Mouse (Mus musculus): Measurements from ENCODE around the gene Slc5a1. TPM values are rescaled to one million over a fixed set of nuclear protein-coding genes. Genes with fewer than 3 reads are reported as not detected.

Gene Slc5a1
- polyA plus RNA-seq, 1 experiment from 2014 or later, result not detected

DNA sequence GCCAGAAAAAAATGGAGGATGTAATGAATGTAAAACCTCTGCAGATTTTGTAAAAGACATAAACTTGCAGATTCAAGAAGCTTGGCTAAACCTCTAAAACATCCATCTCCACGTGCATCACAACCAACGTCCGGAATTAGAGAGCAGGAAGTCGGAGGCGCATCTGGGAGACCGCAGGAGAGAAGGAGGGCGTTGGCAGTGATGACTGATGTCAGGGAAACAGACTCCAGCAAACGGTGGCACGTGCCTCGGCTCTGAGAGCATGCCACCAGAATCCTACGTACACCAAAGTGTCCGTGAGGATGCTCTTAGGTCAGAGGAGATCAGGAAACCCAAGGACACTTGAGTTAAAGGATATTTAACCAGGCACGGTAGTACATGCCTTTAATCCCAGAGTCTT is 97.7 kb downstream of the Slc5a1 start:
- Histone ChIP-seq H3K36me3 (no peaks in the 10 kb centered on the region), H3K27ac (no peak overlapping the region), H3K9me3 (no peaks in the 10 kb centered on the region), H3K4me3 (no peak overlapping the region), H3K4me1 (replicated peaks) (peaks cover 4% of the 10 kb centered on the region), H3K27me3 (ENCODE audit: insufficient read depth, poor library complexity, severe bottlenecking) (peaks cover 6% of the 10 kb centered on the region; the same call in 1 of the 2 replicates)
- DNase-seq (ENCODE audit: low spot score), result no peak
- 71% methylated on average over 13 of the region's 13 CpGs for WGBS

- peaks cover 6% of the 10 kb centered on the region for H3K4me1 ChIP-seq (replicated peaks)
- no peaks in the 10 kb centered on the region for H3K9me3 ChIP-seq
- no peak for DNase-seq (ENCODE audit: low spot score)
- H3K4me3 ChIP-seq, result no peak overlapping the region
- 89% methylated on average over 13 of the region's 13 CpGs for WGBS
- peaks cover 6% of the 10 kb centered on the region; the same call in 1 of the 2 replicates for H3K27me3 ChIP-seq (ENCODE audit: insufficient read depth, poor library complexity, severe bottlenecking)
- H3K36me3 ChIP-seq, result no peaks in the 10 kb centered on the region
- no peak overlapping the region for H3K27ac ChIP-seq
These were observed 98.6 kb downstream of the Slc5a1 start for GRCm38 (mm10) chr5:33202516-33203170.

DNA sequence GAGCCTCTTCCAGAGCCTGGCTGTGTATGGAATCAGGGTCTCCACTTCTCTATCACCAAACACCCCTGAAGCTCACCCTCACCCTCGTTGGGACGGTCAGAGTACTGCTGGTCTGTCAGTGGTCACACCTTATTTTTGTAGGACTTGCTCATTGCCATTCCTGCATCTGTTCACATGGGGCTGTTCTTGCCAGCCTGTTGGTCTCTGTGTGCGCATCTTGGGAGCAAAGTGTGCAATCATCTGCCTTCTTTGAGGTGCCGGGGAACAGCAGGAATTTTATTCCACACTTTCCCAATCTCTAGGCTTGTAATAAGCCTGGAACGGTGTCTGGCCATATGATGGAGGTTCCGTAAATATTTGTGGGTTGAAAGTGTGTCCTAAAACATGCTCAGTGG is 99.1 kb downstream of the Slc5a1 start:
- Histone ChIP-seq H3K4me1 (replicated peaks) (peaks cover 6% of the 10 kb centered on the region), H3K27ac (no peak overlapping the region), H3K36me3 (no peaks in the 10 kb centered on the region), H3K27me3 (ENCODE audit: insufficient read depth, poor library complexity, severe bottlenecking) (peaks cover 6% of the 10 kb centered on the region; the same call in 1 of the 2 replicates), H3K4me3 (no peak overlapping the region), H3K9me3 (no peaks in the 10 kb centered on the region)
- 85% methylated on average over 6 of the region's 6 CpGs for WGBS
- DNase-seq (ENCODE audit: low spot score), result no peak

GRCm38 (mm10) chr5:33203691-33204242 is 99.7 kb downstream of the Slc5a1 start:
- WGBS, result 18% methylated on average over 9 of the region's 9 CpGs
- Histone ChIP-seq H3K27ac (no peak overlapping the region), H3K27me3 (ENCODE audit: insufficient read depth, poor library complexity, severe bottlenecking) (peaks cover 6% of the 10 kb centered on the region; the same call in 1 of the 2 replicates), H3K9me3 (no peaks in the 10 kb centered on the region), H3K36me3 (no peaks in the 10 kb centered on the region), H3K4me1 (replicated peaks) (peaks cover 6% of the 10 kb centered on the region), H3K4me3 (peak overlapping the region; percentile 26)
- DNase-seq (ENCODE audit: low spot score), result peak; percentile 88

GRCm38 (mm10) chr5:33204284-33204683 is 100.3 kb downstream of the Slc5a1 start:
- WGBS, result 82% methylated on average over 7 of the region's 7 CpGs
- Histone ChIP-seq H3K36me3 (no peaks in the 10 kb centered on the region), H3K4me3 (no peak overlapping the region)

GRCm38 (mm10) chr5:33206328-33206727 is 102.3 kb downstream of the Slc5a1 start:
- Histone ChIP-seq H3K36me3 (no peaks in the 10 kb centered on the region), H3K4me3 (no peak overlapping the region), H3K27ac (no peak overlapping the region), H3K9me3 (no peaks in the 10 kb centered on the region), H3K27me3 (ENCODE audit: insufficient read depth, poor library complexity, severe bottlenecking) (peaks cover 6% of the 10 kb centered on the region; the same call in 1 of the 2 replicates), H3K4me1 (replicated peaks) (peaks cover 6% of the 10 kb centered on the region)
- no peak for DNase-seq (ENCODE audit: low spot score)
- 93% methylated on average over 7 of the region's 7 CpGs for WGBS

More at GRCm38 (mm10) chr5:33204284-33204683, 100.3 kb downstream of the Slc5a1 start:
- DNase-seq (ENCODE audit: low spot score), result no peak
- Histone ChIP-seq H3K4me1 (replicated peaks) (peaks cover 6% of the 10 kb centered on the region), H3K9me3 (no peaks in the 10 kb centered on the region), H3K27ac (no peak overlapping the region), H3K27me3 (ENCODE audit: insufficient read depth, poor library complexity, severe bottlenecking) (peaks cover 6% of the 10 kb centered on the region; the same call in 1 of the 2 replicates)

GRCm38 (mm10) chr5:33207136-33207535 is 103.1 kb downstream of the Slc5a1 start:
- H3K27ac ChIP-seq, result no peak overlapping the region
- H3K4me3 ChIP-seq, result no peak overlapping the region
- DNase-seq (ENCODE audit: low spot score), result no peak
- H3K36me3 ChIP-seq, result no peaks in the 10 kb centered on the region
- H3K9me3 ChIP-seq, result no peaks in the 10 kb centered on the region
- H3K4me1 ChIP-seq (replicated peaks), result peaks cover 6% of the 10 kb centered on the region
- H3K27me3 ChIP-seq (ENCODE audit: insufficient read depth, poor library complexity, severe bottlenecking), result peaks cover 6% of the 10 kb centered on the region; the same call in 1 of the 2 replicates
- WGBS, result 57% methylated on average over 9 of the region's 9 CpGs

DNA sequence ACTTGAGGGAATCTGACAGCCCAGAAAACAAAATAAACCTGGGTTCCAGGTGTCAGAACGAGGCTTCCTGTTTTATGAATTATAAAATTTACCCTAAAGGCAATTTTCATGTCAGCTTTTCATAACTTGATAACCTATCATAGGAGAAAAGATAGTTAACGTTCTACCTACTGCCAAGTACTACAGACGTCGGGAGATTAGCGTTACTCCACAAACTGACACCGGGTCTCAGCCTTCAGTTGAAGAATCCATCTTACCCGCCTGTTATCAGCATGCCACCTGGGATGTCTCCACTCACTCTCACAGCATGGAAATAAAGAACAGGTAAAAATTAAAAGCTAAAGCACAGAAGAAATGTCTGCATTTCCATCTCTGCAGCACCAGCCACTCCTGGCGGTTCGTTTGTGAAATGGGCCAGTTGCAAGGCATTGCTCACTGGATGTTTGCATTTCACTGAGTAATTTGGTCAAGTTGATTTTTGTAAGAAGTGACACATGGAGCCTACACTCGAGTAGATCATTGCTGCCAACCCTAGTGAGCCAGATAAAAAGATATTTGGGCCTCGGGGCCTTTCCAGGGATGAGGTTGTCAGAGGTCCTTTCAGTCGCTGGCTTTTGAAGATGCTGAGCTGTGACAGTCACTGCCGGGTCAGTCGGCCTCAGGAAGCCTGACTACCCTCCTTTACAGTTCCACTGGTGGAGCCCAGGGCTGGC is 104.7 kb downstream of the Slc5a1 start:
- Histone ChIP-seq H3K36me3 (no peaks in the 10 kb centered on the region), H3K27ac (no peak overlapping the region), H3K4me3 (no peak overlapping the region), H3K4me1 (replicated peaks) (peaks cover 5% of the 10 kb centered on the region), H3K27me3 (ENCODE audit: insufficient read depth, poor library complexity, severe bottlenecking) (no peaks in the 10 kb centered on the region), H3K9me3 (no peaks in the 10 kb centered on the region)
- no peak for DNase-seq (ENCODE audit: low spot score)
- WGBS, result 83% methylated on average over 14 of the region's 14 CpGs

GRCm38 (mm10) chr5:33210515-33210914 is 106.5 kb downstream of the Slc5a1 start:
- Histone ChIP-seq H3K9me3 (no peaks in the 10 kb centered on the region), H3K4me3 (no peak overlapping the region), H3K27ac (no peak overlapping the region), H3K4me1 (replicated peaks) (0 out of 2 replicates have a peak, but pooled peaks cover 2% of the 10 kb centered on the region), H3K36me3 (no peaks in the 10 kb centered on the region), H3K27me3 (ENCODE audit: insufficient read depth, poor library complexity, severe bottlenecking) (no peaks in the 10 kb centered on the region)
- 90% methylated on average over 3 of the region's 3 CpGs for WGBS
- no peak for DNase-seq (ENCODE audit: low spot score)

GRCm38 (mm10) chr5:33211254-33211653 is 107.2 kb downstream of the Slc5a1 start:
- Histone ChIP-seq H3K27ac (no peak overlapping the region), H3K27me3 (ENCODE audit: insufficient read depth, poor library complexity, severe bottlenecking) (no peaks in the 10 kb centered on the region), H3K4me3 (no peak overlapping the region), H3K36me3 (no peaks in the 10 kb centered on the region), H3K4me1 (replicated peaks) (0 out of 2 replicates have a peak, but pooled peaks cover 2% of the 10 kb centered on the region), H3K9me3 (no peaks in the 10 kb centered on the region)
- WGBS, result 83% methylated on average over 5 of the region's 5 CpGs
- DNase-seq (ENCODE audit: low spot score), result no peak

Other genes starting within 250 kb of the Slc5a1 start
- gene Prr14l, start 250.0 kb upstream of the Slc5a1 start, polyA plus RNA-seq (2016; fragmentation: Nextera tagmentation; extraction: Ambion mirVana), result 17.6 and 18.2 TPM in 2 replicates
- gene Depdc5, start 240.5 kb upstream of the Slc5a1 start, polyA plus RNA-seq (2016; fragmentation: Nextera tagmentation; extraction: Ambion mirVana), result 35.3 and 35.8 TPM in 2 replicates
- 430 and 455 TPM in 2 replicates for gene Ywhah, start 85.4 kb upstream of the Slc5a1 start, polyA plus RNA-seq (2016; fragmentation: Nextera tagmentation; extraction: Ambion mirVana)
- gene Spon2, start 114.2 kb downstream of the Slc5a1 start, polyA plus RNA-seq (2016; fragmentation: Nextera tagmentation; extraction: Ambion mirVana), result 3.1 and 4.6 TPM in 2 replicates
- gene Ctbp1, start 170.8 kb downstream of the Slc5a1 start, polyA plus RNA-seq (2016; fragmentation: Nextera tagmentation; extraction: Ambion mirVana), result 466 and 504 TPM in 2 replicates
- gene Maea, start 231.3 kb downstream of the Slc5a1 start, polyA plus RNA-seq (2016; fragmentation: Nextera tagmentation; extraction: Ambion mirVana), result 154 and 164 TPM in 2 replicates

Measured in hindbrain, embryonic 10.5 days (tissue).